Mouse (Mus musculus) ES-E14 (cell line): Measurements from ENCODE around the gene Ranbp3. TPM values are rescaled to one million over a fixed set of nuclear protein-coding genes. Genes with fewer than 3 reads are reported as not detected.

Experiments
- DNase-seq: peaks from one replicate; pipeline ENCODE4 v3.0.0-alpha.2; 2013; ENCODE audit warnings: low read depth, low spot score
- H3K27ac ChIP-seq: 2 replicates; pipeline ENCODE4 v1.5.1; 2012; ENCODE audit warnings: low read depth, mild to moderate bottlenecking, low read length, moderate library complexity, mixed read lengths; ENCODE audit not compliant: poor library complexity, insufficient read depth, severe bottlenecking
- H3K36me3 ChIP-seq: 2 replicates; pipeline ENCODE4 v1.6.1; 2012; ENCODE audit warnings: mild to moderate bottlenecking, low read length, moderate library complexity, mixed read lengths; ENCODE audit not compliant: control insufficient read depth, poor library complexity, insufficient read depth, severe bottlenecking
- H3K4me1 ChIP-seq, 2 experiments: fragments of 150-350 bp in 1 of 2; sonication (generic) in 1 of 2; 2 replicates each; pipeline ENCODE4 v1.6.1; 2012; ENCODE audit warnings: low read length in 2 of 2, mild to moderate bottlenecking in 1 of 2, mixed read lengths in 1 of 2; ENCODE audit not compliant: control insufficient read depth in 2 of 2, insufficient read depth in 2 of 2, poor library complexity in 1 of 2
- H3K4me3 ChIP-seq, 2 experiments: fragments of 150-350 bp in 1 of 2; sonication (generic) in 1 of 2; 2 replicates each; pipeline ENCODE4 v1.5.1; 2012; ENCODE audit warnings: low read length in 2 of 2, low read depth in 1 of 2, mild to moderate bottlenecking in 1 of 2, mixed read lengths in 1 of 2; ENCODE audit not compliant: insufficient read depth in 1 of 2, poor library complexity in 1 of 2, severe bottlenecking in 1 of 2
- H3K9ac ChIP-seq: 2 replicates; pipeline ENCODE4 v1.6.1; 2012; ENCODE audit warnings: low read depth, mild to moderate bottlenecking, low read length, mixed read lengths; ENCODE audit not compliant: poor library complexity, insufficient read depth, severe bottlenecking
- H3K9me3 ChIP-seq: fragments of 150-350 bp; sonication (generic); 2 replicates; pipeline ENCODE4 v1.6.1; 2012; ENCODE audit warnings: low read depth, mild to moderate bottlenecking, low read length; ENCODE audit not compliant: control insufficient read depth, insufficient read depth
- CHD2 ChIP-seq: IDR thresholded peaks from 2 replicates; pipeline ENCODE4 v1.6.1; 2014; ENCODE audit warnings: mild to moderate bottlenecking, low read depth, low read length, inconsistent platforms
- HCFC1 ChIP-seq: IDR thresholded peaks from 2 replicates; pipeline ENCODE4 v1.6.1; 2012; ENCODE audit warnings: low read length, inconsistent platforms, borderline replicate concordance; ENCODE audit not compliant: insufficient read depth
- MAFK ChIP-seq: IDR thresholded peaks from 2 replicates; pipeline ENCODE4 v1.6.1; 2014; ENCODE audit warnings: mild to moderate bottlenecking, low read depth, low read length, inconsistent platforms; ENCODE audit not compliant: insufficient read depth
- ZC3H11A ChIP-seq: IDR thresholded peaks from 2 replicates; pipeline ENCODE4 v1.6.1; 2012; ENCODE audit warnings: low read depth, mild to moderate bottlenecking, inconsistent platforms, low read length, borderline replicate concordance
- ZNF384 ChIP-seq: IDR thresholded peaks from 2 replicates; pipeline ENCODE4 v1.6.1; 2012; ENCODE audit warnings: low read depth, low read length, inconsistent platforms
- in situ Hi-C, 2 experiments: fragments of 600-800 bp; cut with MboI; formaldehyde crosslinking; loops; one replicate each; pipeline ENCODE4 v1.15.1; 2025; ENCODE audit warnings: low sequenced_read_pairs in 2 of 2, inconsistent platforms in 1 of 2; ENCODE audit not compliant: unreplicated experiment in 2 of 2
- total RNA-seq: library from RNA; depleted of rRNA; stranded (reverse); fragments of 300-350 nt; gene quantifications from 2 replicates; pipeline ENCODE4 v1.2.3, GENCODE M21; 2012

Gene Ranbp3
- total RNA-seq, 1 experiment = 133 TPM

- Histone ChIP-seq H3K4me3 (no peak overlapping the region), H3K9me3 (no peaks in the 10 kb centered on the region), H3K4me1 (peaks cover 2 to 20% of the 10 kb centered on the region in 2 experiments; a peak in 3 of 4 replicates), H3K27ac (no peak overlapping the region), H3K9ac (no peak overlapping the region), H3K36me3 (peaks cover 25% of the 10 kb centered on the region)
- no peak for TF ChIP-seq CHD2
- TF ChIP-seq HCFC1 = no peak
- no peak for TF ChIP-seq ZNF384
- TF ChIP-seq MAFK = no peak
- no peak for TF ChIP-seq ZC3H11A
- in situ Hi-C loops = no loop called here
- no peak for DNase-seq
These were observed 50.5 kb downstream of the Ranbp3 start for GRCm38 (mm10) chr17:56723419-56724161.

DNA sequence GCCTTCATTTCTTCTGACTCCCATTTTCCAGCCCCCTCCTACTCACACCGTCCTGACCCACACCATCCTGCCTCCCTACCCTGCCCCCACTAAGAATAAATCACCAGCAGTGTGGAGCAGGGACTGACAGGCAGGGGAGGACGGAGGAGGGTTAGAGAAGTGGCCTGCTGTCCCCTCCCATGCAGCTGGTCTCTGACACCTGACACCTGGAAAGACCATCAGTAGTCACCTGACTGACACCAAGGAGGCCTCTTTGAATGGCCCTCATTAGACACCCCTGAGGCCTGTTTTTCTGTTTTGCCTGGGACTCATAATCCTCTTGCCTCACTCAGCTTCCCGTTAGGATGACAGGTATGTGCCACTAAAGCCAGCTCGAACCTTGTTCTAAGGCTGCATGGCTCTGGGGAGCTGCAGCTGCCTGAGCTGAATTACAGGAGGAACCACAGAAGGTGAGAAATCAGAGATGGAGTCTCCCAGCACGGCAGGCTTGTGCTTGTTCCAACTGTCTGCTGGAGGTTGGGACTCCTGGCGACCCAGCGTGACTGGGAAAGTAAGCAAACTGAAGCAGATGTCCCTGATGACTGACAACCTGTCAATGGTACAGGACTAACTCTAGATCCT lies 54.0 kb downstream of the Ranbp3 start:
- Histone ChIP-seq H3K36me3 (peaks cover 12% of the 10 kb centered on the region), H3K9ac (no peak overlapping the region), H3K27ac (no peak overlapping the region), H3K9me3 (no peaks in the 10 kb centered on the region), H3K4me3 (peak overlapping the region in 1 of 2 experiments; percentile 38; a peak in 1 of 4 replicates), H3K4me1 (peaks cover 2 to 27% of the 10 kb centered on the region in 2 experiments; a peak in 3 of 4 replicates)
- in situ Hi-C loops = no loop called here
- no peak for DNase-seq
- TF ChIP-seq ZNF384 = no peak
- TF ChIP-seq HCFC1 = no peak
- no peak for TF ChIP-seq CHD2
- TF ChIP-seq MAFK = no peak
- TF ChIP-seq ZC3H11A = no peak

DNA sequence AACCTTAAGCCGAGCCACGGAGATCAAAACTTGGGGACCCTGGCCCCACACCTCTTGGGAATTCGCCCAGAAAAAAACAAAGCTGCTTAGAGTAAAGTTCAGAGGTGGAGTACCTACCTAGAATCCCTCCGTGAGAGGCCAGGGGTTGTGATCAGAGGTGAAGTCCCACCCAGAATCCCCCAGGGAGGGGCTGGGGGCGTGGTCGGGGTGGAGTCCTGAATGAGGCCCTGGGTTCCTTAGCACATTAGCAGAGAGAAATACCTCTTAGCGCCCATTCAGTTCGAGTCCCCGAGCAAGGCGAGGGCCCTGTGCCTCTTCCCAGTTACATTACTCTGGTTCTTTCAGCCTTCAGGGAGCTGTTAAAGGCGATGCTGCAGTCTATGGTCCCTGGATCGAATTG lies 54.6 kb downstream of the Ranbp3 start:
- H3K27ac ChIP-seq = no peak overlapping the region
- peak overlapping the region; percentile 28; the same call in 1 of the 2 replicates for H3K9ac ChIP-seq
- in situ Hi-C loops = no loop called here

DNA sequence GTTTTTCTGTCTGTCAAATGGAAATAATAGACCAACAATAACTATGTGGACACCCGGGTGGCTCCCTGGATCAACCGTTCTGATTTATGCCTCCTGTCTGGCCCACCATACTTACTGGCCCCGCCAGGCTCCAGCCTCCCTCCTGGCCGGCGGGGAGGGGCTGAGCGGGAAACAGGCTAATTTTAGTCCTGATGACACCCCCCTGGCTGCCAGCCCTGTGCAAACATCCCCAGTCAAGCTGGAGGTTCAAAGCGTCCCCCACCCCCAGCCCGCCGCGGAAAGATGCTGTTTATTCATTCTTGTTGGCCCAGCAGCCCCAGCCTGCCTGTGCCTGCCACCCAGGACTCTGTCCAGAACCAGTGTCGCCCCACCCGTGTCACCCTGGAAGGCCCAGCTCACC lies 55.0 kb downstream of the Ranbp3 start:
- H3K4me1 ChIP-seq = peaks cover 2 to 27% of the 10 kb centered on the region in 2 experiments; a peak in 3 of 4 replicates
- TF ChIP-seq HCFC1 = no peak
- no peak for TF ChIP-seq ZC3H11A
- TF ChIP-seq MAFK = no peak
- TF ChIP-seq CHD2 = no peak
- no peak for TF ChIP-seq ZNF384
- H3K9me3 ChIP-seq = no peaks in the 10 kb centered on the region
- peak overlapping the region in 1 of 2 experiments; percentile 38; a peak in 1 of 4 replicates for H3K4me3 ChIP-seq
- peak overlapping the region; percentile 28; the same call in 1 of the 2 replicates for H3K9ac ChIP-seq
- H3K36me3 ChIP-seq = peaks cover 4% of the 10 kb centered on the region; the same call in 1 of the 2 replicates
- DNase-seq = no peak
- H3K27ac ChIP-seq = no peak overlapping the region
- in situ Hi-C loops = no loop called here

More for the DNA sequence above, 54.6 kb downstream of the Ranbp3 start:
- TF ChIP-seq ZC3H11A (no peak), MAFK (no peak), CHD2 (no peak), HCFC1 (no peak), ZNF384 (no peak)
- no peaks in the 10 kb centered on the region for H3K9me3 ChIP-seq
- H3K36me3 ChIP-seq = peaks cover 8% of the 10 kb centered on the region; the same call in 1 of the 2 replicates
- H3K4me3 ChIP-seq = peak overlapping the region in 1 of 2 experiments; percentile 38; a peak in 1 of 4 replicates
- H3K4me1 ChIP-seq = peaks cover 2 to 27% of the 10 kb centered on the region in 2 experiments; a peak in 3 of 4 replicates
- no peak for DNase-seq
